Mouse (Mus musculus) spleen, adult 2 months (tissue): Measurements from ENCODE around the gene Popdc3.

Experiments used
- CTCF ChIP-seq: fragments of 200-500 bp; IDR thresholded peaks from 2 replicates; pipeline ENCODE4 v1.5.1; 2011; ENCODE audit warnings: mild to moderate bottlenecking, inconsistent platforms; ENCODE audit not compliant: insufficient read depth, insufficient read length, insufficient replicate concordance; ENCODE audit errors: extremely low read depth
- POLR2A ChIP-seq: fragments of 200-500 bp; IDR thresholded peaks from 2 replicates; pipeline ENCODE4 v1.6.1; 2011; ENCODE audit warnings: low read depth, low read length, inconsistent platforms

DNA sequence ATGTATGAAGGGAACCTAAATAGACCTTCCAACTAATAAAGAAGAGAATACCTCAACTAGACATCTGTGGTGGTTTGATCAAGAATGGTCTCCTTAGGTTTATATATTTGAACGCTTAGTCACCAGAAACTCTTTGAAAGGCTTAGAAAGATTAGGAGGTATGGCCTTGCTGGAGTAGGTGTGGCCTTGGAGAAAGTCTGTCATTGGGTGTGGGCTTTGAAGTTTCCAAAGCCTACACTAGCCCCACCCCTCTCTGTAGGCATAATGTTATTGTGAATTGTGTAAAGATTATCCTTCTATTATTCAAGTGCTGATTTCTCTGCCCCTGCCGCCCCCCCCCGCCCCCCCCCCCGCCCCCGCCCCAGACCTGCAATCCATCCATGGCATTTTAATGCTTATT lies 59.6 kb downstream of the Popdc3 start:
- no peak for TF ChIP-seq POLR2A
- no peak for TF ChIP-seq CTCF
